Mouse (Mus musculus): Measurements from ENCODE around the gene Tnrc6b.
"Not testable (repeated sequence)": the region's sequence is repeated elsewhere in the genome, so short reads cannot be mapped to it uniquely, and the experiment has no call there.

The Tnrc6b gene

DNA sequence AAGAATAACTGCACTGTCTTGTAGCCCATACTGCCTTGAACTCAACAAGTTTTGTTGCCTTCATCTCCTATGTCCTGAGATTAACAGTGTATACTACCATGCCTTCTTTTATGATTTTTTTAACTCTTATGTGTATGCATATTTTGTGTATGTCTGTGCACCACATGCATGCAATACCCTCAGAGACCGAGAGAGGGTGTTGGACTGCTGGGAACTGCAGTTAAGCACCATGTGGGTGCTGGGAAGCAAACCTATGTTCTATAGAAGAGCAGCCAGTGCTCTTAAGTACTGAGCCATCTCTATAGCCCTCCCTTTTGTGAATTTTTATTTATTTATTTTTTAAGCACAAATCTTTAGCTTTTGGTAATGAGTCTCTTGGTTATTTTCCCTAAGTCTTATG is 202.7 kb downstream of the Tnrc6b start:
- DNase-seq (ENCODE audit: low read depth, low spot score), result no peak

GRCm38 (mm10) chr15:80915850-80916249 is 204.7 kb downstream of the Tnrc6b start:
- DNase-seq (ENCODE audit: low read depth, low spot score), result peak; percentile 74

GRCm38 (mm10) chr15:80916621-80917020 is 205.5 kb downstream of the Tnrc6b start:
- no peak for DNase-seq (ENCODE audit: low read depth, low spot score)

- no peak for DNase-seq (ENCODE audit: low read depth, low spot score)
Measured at GRCm38 (mm10) chr15:80920346-80920745, 209.2 kb downstream of the Tnrc6b start.

GRCm38 (mm10) chr15:80921781-80922180 is 210.7 kb downstream of the Tnrc6b start:
- peak; percentile 19 for DNase-seq (ENCODE audit: low read depth, low spot score)

DNA sequence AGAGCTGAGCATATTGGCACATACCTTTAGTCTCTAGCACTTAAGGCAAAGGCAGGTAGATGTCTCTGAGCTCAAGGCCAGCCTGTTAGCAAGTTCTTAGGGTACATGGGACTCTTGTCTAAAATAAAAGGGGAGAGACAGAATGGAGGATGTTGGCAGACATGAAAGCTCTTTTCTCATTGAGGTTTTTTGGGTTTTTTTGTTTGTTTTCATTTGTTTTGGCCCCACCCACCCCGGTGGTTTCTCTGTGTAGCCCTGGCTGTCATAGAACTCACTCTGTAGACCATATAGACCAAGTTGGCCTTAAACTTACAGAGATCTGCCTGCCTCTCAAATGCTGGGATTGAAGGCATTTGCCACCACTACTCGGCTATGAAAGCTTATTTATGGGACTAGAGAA is 213.1 kb downstream of the Tnrc6b start:
- DNase-seq (ENCODE audit: low read depth, low spot score), result no peak

- no peak for DNase-seq (ENCODE audit: low read depth, low spot score)
Measured at GRCm38 (mm10) chr15:80928811-80929355, 217.8 kb downstream of the Tnrc6b start.

DNA sequence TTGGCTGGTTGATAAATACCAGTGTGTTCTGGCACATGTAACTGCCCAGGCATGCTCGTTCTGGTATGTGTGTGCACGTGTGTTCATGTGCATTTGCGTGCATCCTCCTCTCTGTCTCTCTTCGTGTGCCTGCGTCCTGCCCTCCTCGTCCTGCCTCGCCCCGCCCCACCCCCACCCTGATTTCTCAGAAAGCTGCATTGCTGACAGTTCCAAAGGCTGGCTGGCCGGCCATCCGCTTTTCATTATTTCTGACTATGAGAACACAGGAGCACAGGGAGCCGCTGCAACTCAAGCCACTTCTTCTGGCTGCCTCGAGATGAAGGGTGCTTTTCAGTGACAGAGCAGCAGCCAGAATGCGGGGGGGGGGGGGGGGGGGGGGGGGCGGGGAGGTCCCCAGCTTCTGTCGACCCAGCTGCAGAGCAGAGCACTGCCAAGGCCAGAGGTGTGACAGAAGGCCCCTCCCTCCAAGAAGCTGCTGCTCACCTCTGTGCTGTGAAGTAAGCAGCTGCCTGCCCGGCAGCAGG is 219.0 kb downstream of the Tnrc6b start:
- DNase-seq (ENCODE audit: low read depth, low spot score), result no peak

GRCm38 (mm10) chr15:80930676-80931320 is 219.7 kb downstream of the Tnrc6b start:
- DNase-seq (ENCODE audit: low read depth, low spot score), result not testable (repeated sequence)

DNA sequence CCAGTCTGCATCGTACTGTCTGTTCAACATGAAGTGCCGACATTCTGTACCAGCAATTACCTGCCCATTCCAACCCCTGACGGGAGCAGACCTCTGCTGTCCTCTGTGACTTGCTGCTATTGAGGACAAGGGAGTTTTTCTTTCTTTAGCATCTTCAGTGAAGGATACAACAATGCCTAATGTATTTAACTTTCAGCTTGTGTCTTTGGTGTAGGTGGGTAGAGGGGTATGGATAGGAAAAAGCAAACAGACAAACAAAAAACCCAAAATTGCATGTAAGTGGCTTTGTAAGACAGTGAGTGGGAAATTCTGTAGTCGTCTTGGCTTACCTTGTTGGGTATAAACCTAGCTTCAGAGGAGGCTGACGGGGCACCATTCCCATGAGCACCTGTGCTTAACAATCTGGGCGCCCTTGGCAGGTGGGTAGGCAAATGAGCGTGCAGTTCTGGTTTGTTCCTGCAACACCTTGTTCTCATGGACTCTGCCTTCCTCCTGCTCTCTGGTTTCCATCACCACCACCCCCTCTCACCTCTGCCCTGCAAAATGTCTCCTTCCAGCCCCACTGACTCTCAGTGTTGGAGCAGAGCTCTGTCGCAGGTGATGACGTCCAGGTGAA is 220.3 kb downstream of the Tnrc6b start:
- DNase-seq (ENCODE audit: low read depth, low spot score), result no peak

DNA sequence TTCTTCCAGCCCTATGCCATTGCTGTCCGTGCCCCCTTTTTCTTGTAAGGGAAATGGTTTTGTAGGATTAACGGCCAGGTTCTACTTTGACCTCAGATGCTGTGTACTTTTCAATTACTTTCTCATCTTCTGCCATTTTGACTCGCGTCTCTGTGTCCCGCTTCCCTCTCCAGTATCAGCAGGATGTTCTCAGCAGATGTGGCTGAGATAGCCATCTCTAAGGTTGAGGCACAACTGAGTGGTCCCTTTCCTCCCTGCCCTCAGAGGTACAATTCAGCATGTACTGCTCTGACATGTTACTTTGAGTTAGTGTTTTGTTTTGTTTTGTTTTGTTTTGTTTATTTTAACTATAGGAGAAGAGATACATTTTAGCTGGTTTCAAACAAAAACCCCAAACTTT is 223.7 kb downstream of the Tnrc6b start:
- DNase-seq (ENCODE audit: low read depth, low spot score), result no peak

- DNase-seq (ENCODE audit: low read depth, low spot score), result no peak
Measured at GRCm38 (mm10) chr15:80936686-80937085, 225.6 kb downstream of the Tnrc6b start.

DNA sequence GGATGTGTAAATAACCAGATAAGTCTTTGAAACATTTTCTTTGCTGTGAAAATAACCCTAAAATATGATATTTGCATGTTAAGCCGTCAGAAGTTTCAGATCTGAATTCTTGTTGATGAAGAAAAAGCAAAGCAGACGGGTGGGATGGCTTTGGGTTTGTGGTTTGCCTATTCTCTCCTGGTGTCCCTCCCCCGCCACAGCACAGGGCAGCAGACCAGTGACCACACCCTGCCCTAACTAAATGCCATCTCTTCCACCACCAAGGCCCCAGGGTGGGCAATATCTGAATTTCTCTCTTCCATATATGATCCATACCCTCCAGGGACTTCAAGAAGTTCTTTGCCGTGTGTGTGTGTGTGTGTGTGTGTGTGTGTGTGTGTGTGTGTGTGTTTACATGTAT is 227.5 kb downstream of the Tnrc6b start:
- no peak for DNase-seq (ENCODE audit: low read depth, low spot score)

GRCm38 (mm10) chr15:80939401-80939800 is 228.3 kb downstream of the Tnrc6b start:
- no peak for DNase-seq (ENCODE audit: low read depth, low spot score)

DNA sequence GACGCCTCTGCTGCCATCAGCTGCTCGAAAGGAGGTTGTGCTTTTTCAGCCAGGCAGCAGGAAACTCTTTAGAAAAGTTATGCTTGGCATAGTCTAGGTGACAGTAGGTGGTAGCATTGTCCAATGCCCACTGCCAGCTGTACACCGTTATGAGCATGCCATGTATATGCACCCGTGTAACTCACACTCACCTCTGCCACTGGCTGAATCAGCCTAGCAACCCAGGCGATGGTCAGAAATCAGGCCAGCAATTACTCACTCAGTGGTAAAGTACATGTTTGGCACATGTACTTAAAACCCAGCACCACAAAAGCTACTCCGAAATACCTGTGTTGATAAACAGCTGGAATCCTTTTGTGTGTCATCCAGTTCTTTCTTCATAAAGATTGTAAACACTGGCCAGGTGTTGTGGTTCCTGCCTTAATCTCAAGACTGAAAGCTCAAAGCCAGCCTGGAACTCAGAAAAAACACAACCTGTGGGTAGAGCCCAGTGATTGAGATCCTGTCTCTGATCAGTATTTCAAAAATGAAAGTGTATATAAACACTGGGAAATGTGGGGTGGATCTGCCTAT is 230.4 kb downstream of the Tnrc6b start:
- DNase-seq (ENCODE audit: low read depth, low spot score), result no peak

- peak; percentile 53 for DNase-seq (ENCODE audit: low read depth, low spot score)
Measured at GRCm38 (mm10) chr15:80945851-80946250, 234.7 kb downstream of the Tnrc6b start.

GRCm38 (mm10) chr15:80948145-80949135 is 237.3 kb downstream of the Tnrc6b start, which contains the start of gene Adsl:
Gene Adsl, plus strand, starts transcription at chr15:80948490.
- peak; percentile 85 for DNase-seq (ENCODE audit: low read depth, low spot score)

DNA sequence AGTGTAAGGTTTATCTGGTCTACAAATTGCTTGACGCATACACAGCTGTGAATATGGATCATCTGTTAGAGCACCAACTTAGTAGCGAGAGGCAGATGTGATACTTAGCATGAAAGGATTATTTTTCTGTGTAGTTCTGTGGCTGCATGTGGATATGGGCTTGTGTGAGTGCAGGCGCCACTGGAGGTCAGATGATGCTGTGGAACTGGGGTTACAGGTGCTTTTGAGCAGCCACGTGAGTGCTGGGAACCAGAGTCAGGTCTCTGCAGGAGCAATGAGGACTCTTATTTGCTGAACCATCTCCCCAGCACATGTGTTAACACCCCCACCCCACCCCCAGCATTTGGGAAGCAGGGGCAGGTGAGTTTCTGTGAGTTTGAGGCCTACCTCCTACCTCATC is 238.3 kb downstream of the Tnrc6b start:
- peak; percentile 5 for DNase-seq (ENCODE audit: low read depth, low spot score)

GRCm38 (mm10) chr15:80950055-80950454 is 238.9 kb downstream of the Tnrc6b start:
- no peak for DNase-seq (ENCODE audit: low read depth, low spot score)

DNA sequence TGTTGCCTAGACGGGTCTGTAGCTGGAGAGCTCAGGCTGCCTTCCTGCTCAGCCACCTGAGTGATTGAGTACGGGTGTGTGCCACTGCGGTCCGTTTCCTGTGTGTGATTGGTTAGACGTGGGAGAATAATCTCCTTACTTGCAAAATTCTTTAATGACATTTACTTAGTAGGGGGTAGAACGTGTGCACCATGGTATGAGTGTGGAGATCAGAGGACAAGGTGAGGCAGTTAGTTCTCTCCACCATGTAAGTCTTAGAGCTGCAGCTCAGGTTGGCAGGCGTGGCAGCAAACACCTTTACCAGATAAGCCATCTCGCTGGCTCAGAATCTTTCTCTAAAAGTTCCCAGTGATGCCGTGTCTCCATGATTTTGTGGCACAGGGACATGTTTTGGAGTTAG is 242.9 kb downstream of the Tnrc6b start:
- DNase-seq (ENCODE audit: low read depth, low spot score), result no peak

DNA sequence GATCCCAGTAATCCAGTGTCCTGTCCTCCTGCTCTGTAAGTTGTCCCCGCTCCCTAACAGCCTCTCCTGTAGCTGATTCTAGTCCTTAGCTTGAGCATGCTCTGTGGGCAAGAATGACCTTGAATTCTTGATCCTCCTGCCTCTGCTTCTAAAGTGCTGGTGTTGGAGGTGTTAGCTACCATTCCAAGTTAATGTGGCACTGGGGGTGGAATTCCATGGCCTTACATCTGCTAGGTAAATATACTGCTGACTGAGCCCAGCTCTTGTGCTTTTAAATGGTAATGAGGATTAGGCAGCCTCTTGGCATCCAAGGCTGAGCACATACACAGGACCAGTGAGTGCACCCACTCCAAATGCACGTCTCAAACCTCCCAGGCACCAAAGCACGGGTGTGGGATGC is 243.7 kb downstream of the Tnrc6b start:
- no peak for DNase-seq (ENCODE audit: low read depth, low spot score)

All from 3T3-L1 (cell line).